Mouse (Mus musculus) CD4-positive naive resting alpha-beta T cell, adult 57 days (primary cell): ENCODE results near the gene Ppme1. TPM values are rescaled to one million over a fixed set of nuclear protein-coding genes. Genes with fewer than 3 reads are reported as not detected.

Experiments used
- total RNA-seq: library from RNA; stranded (reverse); gene quantifications from one replicate; pipeline ENCODE4 v1.2.4, GENCODE M21; 2023

The Ppme1 gene
- total RNA-seq, result 35.8 TPM

DNA sequence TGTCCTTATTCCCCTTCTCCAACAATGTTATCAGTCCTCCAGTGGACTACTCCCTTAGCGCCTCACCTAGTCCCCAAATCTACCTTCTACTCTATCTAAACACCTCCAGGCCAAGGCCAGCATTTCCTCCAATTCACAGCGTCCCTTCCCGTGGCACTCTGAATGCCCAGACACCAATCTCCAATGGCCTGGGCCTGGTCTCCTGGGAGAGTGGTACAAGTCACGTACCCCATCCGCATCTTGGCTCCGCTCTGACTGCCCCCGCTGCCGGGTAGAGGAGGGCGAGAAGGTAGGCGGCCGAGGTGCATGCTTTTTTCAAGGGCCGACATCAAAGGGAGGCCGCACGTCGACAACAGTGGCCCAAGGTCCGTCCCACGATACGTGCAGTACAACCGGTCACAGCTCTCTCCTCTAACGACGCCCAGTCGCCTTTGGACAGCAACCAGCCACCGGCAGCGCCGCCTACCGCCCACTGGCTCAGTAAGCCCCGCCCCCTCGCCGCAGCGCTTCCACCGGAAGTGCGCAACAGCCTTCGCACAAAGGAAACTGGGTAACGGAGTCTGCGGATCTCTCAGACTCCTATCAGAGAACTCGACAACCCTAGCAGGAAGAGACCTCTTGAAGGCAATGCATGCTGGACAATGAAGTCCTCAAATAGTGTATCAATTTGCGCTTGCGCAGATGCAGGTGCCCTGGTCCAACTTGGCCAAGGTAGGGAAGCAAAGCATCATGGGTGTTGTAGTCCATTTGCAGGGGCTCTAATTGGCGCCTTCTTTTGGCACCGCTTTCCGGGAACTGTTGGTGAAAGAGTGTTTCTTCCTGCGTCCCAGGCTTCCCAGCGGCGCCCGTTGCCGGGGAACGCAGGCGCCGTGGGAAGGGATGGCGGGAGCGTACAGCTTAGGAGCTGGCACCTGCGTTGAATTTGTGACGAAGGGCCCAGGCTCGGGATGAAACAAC is at the start of gene Ppme1, which contains the start of gene C2cd3:
Gene Ppme1 (minus strand): TSS at position 813 of the 957 bp plus-strand sequence.
Gene C2cd3 (plus strand): TSS at position 739 of the 957 bp plus-strand sequence.

DNA sequence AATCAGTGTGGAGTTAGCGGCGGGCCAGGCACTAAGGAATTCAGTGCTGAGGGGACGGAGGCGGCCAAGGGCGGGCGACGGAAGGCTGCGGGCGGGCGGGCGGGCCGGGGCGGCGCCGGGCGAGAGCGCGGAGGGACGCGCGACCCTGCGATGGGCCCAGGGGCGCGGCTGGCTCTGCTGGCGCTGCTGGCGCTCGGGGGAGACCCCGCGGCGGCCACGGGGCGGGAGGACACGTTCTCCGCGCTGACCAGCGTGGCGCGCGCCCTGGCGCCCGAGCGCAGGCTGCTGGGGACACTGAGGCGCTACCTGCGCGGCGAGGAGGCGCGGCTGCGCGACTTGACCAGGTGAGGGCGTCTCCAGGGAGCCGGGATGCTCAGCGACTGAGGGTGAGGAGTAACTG is 86.7 kb downstream of the Ppme1 start, which contains the start of gene P4ha3:
Gene P4ha3 (plus strand): TSS at position 138 of the 400 bp plus-strand sequence.

Other genes with a start within 250 kb of the Ppme1 start
- gene Lipt2, start 213.0 kb downstream of the Ppme1 start, total RNA-seq, result 1.2 TPM
- not detected for gene Kcne3, start 195.8 kb downstream of the Ppme1 start, total RNA-seq
- gene Pgm2l1, start 144.9 kb downstream of the Ppme1 start, total RNA-seq, result 35.4 TPM
- gene P4ha3, start 86.8 kb downstream of the Ppme1 start, total RNA-seq, result not detected
- 79.2 TPM for gene C2cd3, start 74 bp downstream of the Ppme1 start, total RNA-seq
- 0.44 TPM for gene Ucp3, start 100.7 kb upstream of the Ppme1 start, total RNA-seq
- 987 TPM for gene Ucp2, start 121.0 kb upstream of the Ppme1 start, total RNA-seq
- 3.3 TPM for gene Dnajb13, start 142.7 kb upstream of the Ppme1 start, total RNA-seq
- gene Coa4, start 164.8 kb upstream of the Ppme1 start, total RNA-seq, result 4.6 TPM
- gene Rab6a, start 235.1 kb upstream of the Ppme1 start, total RNA-seq, result 56.3 TPM
- gene Mrpl48, start 236.0 kb upstream of the Ppme1 start, total RNA-seq, result 30.6 TPM